Mouse (Mus musculus): ENCODE results near the gene C030005K15Rik. TPM values are rescaled to one million over a fixed set of nuclear protein-coding genes. Genes with fewer than 3 reads are reported as not detected.

C030005K15Rik gene
- polyA plus RNA-seq, 1 experiment from 2014 or later, result not detected

- Histone ChIP-seq H3K27me3 (ENCODE audit: control insufficient read depth, insufficient read depth, low read length) (no peaks in the 10 kb centered on the region), H3K9ac (ENCODE audit: low read length) (no peak overlapping the region), H3K4me1 (ENCODE audit: control insufficient read depth, insufficient read depth, low read length) (no peaks in the 10 kb centered on the region), H3K27ac (ENCODE audit: low read length) (no peak overlapping the region), H3K9me3 (replicated peaks; ENCODE audit: control insufficient read depth, low read length) (no peaks in the 10 kb centered on the region), H3K36me3 (ENCODE audit: control insufficient read depth, insufficient read depth) (no peaks in the 10 kb centered on the region), H3K4me3 (ENCODE audit: low read length) (no peak overlapping the region), H3K4me2 (ENCODE audit: low read depth, low read length) (no peak overlapping the region)
- no peak for ATAC-seq (replicated peaks; ENCODE audit: extremely low read depth, insufficient read depth, low FRiP score)
These were observed 43.6 kb downstream of the C030005K15Rik start for GRCm38 (mm10) chr10:97682981-97683380.

Other genes with a start within 250 kb of the C030005K15Rik start
- gene Dcn, start 247.1 kb downstream of the C030005K15Rik start, polyA plus RNA-seq (2015; fragmentation: Nextera tagmentation; extraction: Ambion mirVana), result 314 and 356 TPM in 2 replicates
- 91.3 and 93.1 TPM in 2 replicates for gene Lum, start 161.6 kb downstream of the C030005K15Rik start, polyA plus RNA-seq (2015; fragmentation: Nextera tagmentation; extraction: Ambion mirVana)
- gene Kera, start 119.9 kb downstream of the C030005K15Rik start, polyA plus RNA-seq (2015; fragmentation: Nextera tagmentation; extraction: Ambion mirVana), result 0.21 and 0.35 TPM in 2 replicates
- gene Epyc, start 82.7 kb downstream of the C030005K15Rik start, polyA plus RNA-seq (2015; fragmentation: Nextera tagmentation; extraction: Ambion mirVana), result 1.0 and 1.3 TPM in 2 replicates
- gene Ccer1, start 33.7 kb downstream of the C030005K15Rik start, polyA plus RNA-seq (2015; fragmentation: Nextera tagmentation; extraction: Ambion mirVana), result not detected in 2 replicates

Measured in heart, embryonic 16.5 days (tissue).